Mouse (Mus musculus) liver, adult 2 months (tissue): ENCODE results near the gene Aadacl4.

ENCODE experiments used
- CTCF ChIP-seq: fragments of 200-500 bp; IDR thresholded peaks from 2 replicates; pipeline ENCODE4 v1.5.1; 2011; ENCODE audit warnings: low read depth, low read length, control low read depth
- POLR2A ChIP-seq: fragments of 200-500 bp; IDR thresholded peaks from 2 replicates; pipeline ENCODE4 v1.6.1; 2011; ENCODE audit warnings: low read length, control low read depth; ENCODE audit not compliant: insufficient read depth; ENCODE audit errors: extremely low read depth

- TF ChIP-seq POLR2A (no peak), CTCF (no peak)
These were observed 45.8 kb upstream of the Aadacl4 start for GRCm38 (mm10) chr4:144567752-144568151.
